Mouse (Mus musculus) megakaryocyte, embryonic 14.5 days (primary cell): ENCODE results near the gene Rptor.

Experiments
- FLI1 ChIP-seq: IDR thresholded peaks from 2 replicates; pipeline ENCODE4 v1.6.1; 2012; ENCODE audit warnings: low read length, inconsistent platforms, mixed read lengths
- GATA1 ChIP-seq: IDR thresholded peaks from 3 replicates; pipeline ENCODE4 v1.6.1; 2012; ENCODE audit warnings: mixed read lengths, low read length, inconsistent platforms, borderline replicate concordance

GRCm38 (mm10) chr11:119897041-119897440, 294.3 kb downstream of the Rptor start:
- TF ChIP-seq GATA1, result no peak
- no peak for TF ChIP-seq FLI1
